Mouse (Mus musculus): ENCODE results near the gene Rpl9-ps1. TPM values are rescaled to one million over a fixed set of nuclear protein-coding genes. Genes with fewer than 3 reads are reported as not detected.

Gene Rpl9-ps1
- polyA plus RNA-seq, 1 experiment from 2014 or later, result not detected

Other genes starting within 250 kb of the Rpl9-ps1 start
- 3.0 and 4.6 TPM in 2 replicates for gene Rasl10b, start 236.5 kb downstream of the Rpl9-ps1 start, polyA plus RNA-seq (2014; fragmentation: Nextera tagmentation; extraction: Ambion mirVana)
- gene Gas2l2, start 216.2 kb downstream of the Rpl9-ps1 start, polyA plus RNA-seq (2014; fragmentation: Nextera tagmentation; extraction: Ambion mirVana), result 0.12 TPM in 1 of 2 replicates, not detected in the other
- gene 1700020L24Rik, start 207.9 kb downstream of the Rpl9-ps1 start, polyA plus RNA-seq (2014; fragmentation: Nextera tagmentation; extraction: Ambion mirVana), result 0.89 TPM in 1 of 2 replicates, not detected in the other
- 3.6 and 4.0 TPM in 2 replicates for gene Mmp28, start 182.6 kb downstream of the Rpl9-ps1 start, polyA plus RNA-seq (2014; fragmentation: Nextera tagmentation; extraction: Ambion mirVana)
- 8.5 and 10.6 TPM in 2 replicates for gene Taf15, start 172.5 kb downstream of the Rpl9-ps1 start, polyA plus RNA-seq (2014; fragmentation: Nextera tagmentation; extraction: Ambion mirVana)
- not detected in 2 replicates for gene Heatr9, start 123.4 kb downstream of the Rpl9-ps1 start, polyA plus RNA-seq (2014; fragmentation: Nextera tagmentation; extraction: Ambion mirVana)
- gene Ccl5, start 115.1 kb downstream of the Rpl9-ps1 start, polyA plus RNA-seq (2014; fragmentation: Nextera tagmentation; extraction: Ambion mirVana), result not detected in 2 replicates
- gene Ccl9, start 67.0 kb downstream of the Rpl9-ps1 start, polyA plus RNA-seq (2014; fragmentation: Nextera tagmentation; extraction: Ambion mirVana), result 1.5 and 2.8 TPM in 2 replicates
- gene Ccl6, start 52.5 kb downstream of the Rpl9-ps1 start, polyA plus RNA-seq (2014; fragmentation: Nextera tagmentation; extraction: Ambion mirVana), result 1.9 and 2.1 TPM in 2 replicates
- 0.79 and 1.2 TPM in 2 replicates for gene Ccl3, start 3.7 kb upstream of the Rpl9-ps1 start, polyA plus RNA-seq (2014; fragmentation: Nextera tagmentation; extraction: Ambion mirVana)
- gene Ccl4, start 17.0 kb upstream of the Rpl9-ps1 start, polyA plus RNA-seq (2014; fragmentation: Nextera tagmentation; extraction: Ambion mirVana), result not detected in 2 replicates
- gene Wfdc17, start 58.4 kb upstream of the Rpl9-ps1 start, polyA plus RNA-seq (2014; fragmentation: Nextera tagmentation; extraction: Ambion mirVana), result not detected in 2 replicates
- gene Wfdc18, start 63.4 kb upstream of the Rpl9-ps1 start, polyA plus RNA-seq (2014; fragmentation: Nextera tagmentation; extraction: Ambion mirVana), result not detected in 2 replicates
- gene Wfdc21, start 101.3 kb upstream of the Rpl9-ps1 start, polyA plus RNA-seq (2014; fragmentation: Nextera tagmentation; extraction: Ambion mirVana), result not detected in 2 replicates
- 30.1 and 31.9 TPM in 2 replicates for gene Heatr6, start 108.1 kb upstream of the Rpl9-ps1 start, polyA plus RNA-seq (2014; fragmentation: Nextera tagmentation; extraction: Ambion mirVana)
- not detected in 2 replicates for gene Hnf1b, start 204.4 kb upstream of the Rpl9-ps1 start, polyA plus RNA-seq (2014; fragmentation: Nextera tagmentation; extraction: Ambion mirVana)

Data from midbrain, embryonic 11.5 days (tissue).